Mouse (Mus musculus): ENCODE measurements around the gene Nek11. TPM values are rescaled to one million over a fixed set of nuclear protein-coding genes. Genes with fewer than 3 reads are reported as not detected.

Nek11 gene
- total RNA-seq (2023): under 1 TPM in 1 of 2 experiments, not detected in 1; 0.18 TPM

GRCm38 (mm10) chr9:105395218-105395627, at the start of gene Nek11, which contains the start of gene Aste1:
Gene Nek11, minus strand, starts transcription at chr9:105395524.
Gene Aste1, plus strand, starts transcription at chr9:105395392.

GRCm38 (mm10) chr9:105144992-105145391, 250.3 kb downstream of the Nek11 start, which contains the start of gene 1700080E11Rik:
Gene 1700080E11Rik, minus strand, starts transcription at chr9:105145092.

GRCm38 (mm10) chr9:105131253-105132001, 263.9 kb downstream of the Nek11 start, which contains the start of gene Nudt16:
Gene Nudt16, minus strand, starts transcription at chr9:105131824.

Other genes starting within 250 kb of the Nek11 start
- gene Aste1, start 132 bp downstream of the Nek11 start, total RNA-seq (2023): 10 to 100 TPM; 44.6 to 52.9 TPM
- gene Atp2c1, start 131.8 kb upstream of the Nek11 start, total RNA-seq (2023): 100 to 1,000 TPM in 1 of 2 experiments, 10 to 100 TPM in 1; 96.3 to 106 TPM
- 100 to 1,000 TPM; 268 to 319 TPM for gene Pik3r4, start 247.5 kb upstream of the Nek11 start, total RNA-seq (2023)

Measured in B cell, adult 67 days (primary cell).